Mouse (Mus musculus): ENCODE results near the gene Btg1-ps1.
"Not testable (repeated sequence)": the region's sequence is repeated elsewhere in the genome, so short reads cannot be mapped to it uniquely, and the experiment has no call there.

Gene Btg1-ps1

GRCm38 (mm10) chrX:38018597-38018996 is at the start of gene Btg1-ps1:
Btg1-ps1 (minus strand) TSS chrX:38018815.
- DNase-seq (ENCODE audit: low spot score): not testable (repeated sequence)

DNA sequence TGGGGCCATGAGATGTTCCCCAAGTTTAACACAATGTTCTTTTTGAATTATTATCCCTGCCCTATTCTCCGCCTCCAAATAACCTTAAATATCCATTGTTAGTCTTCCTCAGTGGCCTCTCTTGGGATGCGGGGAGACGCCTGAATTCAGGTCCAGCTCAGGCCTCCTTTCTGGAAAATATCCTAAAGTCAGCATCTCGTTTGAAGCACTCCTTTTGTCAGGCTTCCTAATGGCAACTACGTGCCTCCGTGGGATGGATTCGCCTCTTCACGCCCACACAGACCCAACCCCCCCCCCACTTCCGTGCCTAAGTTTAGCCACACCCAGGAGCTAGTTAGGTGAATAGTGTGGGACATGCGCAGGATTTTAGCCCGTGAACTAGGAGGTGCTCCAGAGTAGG is 47.6 kb upstream of the Btg1-ps1 start, which contains the start of gene Rhox10:
TSS of gene Rhox10 (plus strand) at position 301 of the 400 bp plus-strand sequence.
- no peak for DNase-seq (ENCODE audit: low spot score)

DNA sequence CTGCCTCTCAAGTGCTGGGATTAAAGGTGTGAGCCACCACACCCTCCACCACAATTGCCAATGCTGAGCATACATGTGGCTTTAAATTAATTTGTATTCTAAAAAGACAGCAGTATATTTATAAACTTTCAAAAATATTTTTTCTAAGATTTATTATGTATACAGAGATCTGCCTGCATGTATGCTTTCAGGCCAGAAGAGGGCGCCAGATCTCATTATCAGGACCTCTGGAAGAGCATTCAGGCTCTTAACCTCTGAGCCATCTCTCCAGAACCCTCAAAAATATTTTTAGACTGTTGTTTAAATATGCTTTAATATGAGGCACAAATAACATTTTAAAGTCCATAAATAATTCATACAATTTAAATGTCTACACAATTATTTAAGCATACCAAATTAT is 42.9 kb upstream of the Btg1-ps1 start:
- DNase-seq (ENCODE audit: low spot score): no peak

GRCm38 (mm10) chrX:38043014-38043413 is 24.4 kb upstream of the Btg1-ps1 start, which contains the start of gene Btg1-ps2:
Btg1-ps2 (minus strand) TSS chrX:38043114.
- DNase-seq (ENCODE audit: low spot score): not testable (repeated sequence)

- DNase-seq (ENCODE audit: low spot score): no peak
These were observed 21.1 kb upstream of the Btg1-ps1 start for GRCm38 (mm10) chrX:38039666-38040065.

DNA sequence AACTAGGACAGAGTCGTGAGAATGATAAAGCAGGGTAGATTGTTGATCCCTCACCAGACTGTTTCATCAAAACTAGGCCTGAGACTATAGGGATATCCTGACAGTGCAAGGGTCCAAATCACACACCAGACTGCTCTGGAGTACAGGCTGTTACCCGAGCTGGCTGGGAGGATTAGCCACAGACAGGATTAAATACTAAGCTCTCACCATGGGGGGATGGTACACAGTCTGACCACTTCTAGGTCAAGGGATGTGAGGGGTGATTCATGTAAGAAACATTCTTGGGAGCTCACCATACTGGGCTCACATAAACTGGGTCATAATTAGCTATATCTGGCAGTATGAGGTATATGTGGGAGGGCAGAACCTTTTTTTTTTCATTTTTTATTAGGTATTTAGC is 15.2 kb upstream of the Btg1-ps1 start:
- no peak for DNase-seq (ENCODE audit: low spot score)

- DNase-seq (ENCODE audit: low spot score): no peak
These were observed 9.9 kb downstream of the Btg1-ps1 start for GRCm38 (mm10) chrX:38008756-38009155.

All from left cerebral cortex, adult 11 months (tissue).